32 mouse cellular contexts compared by ENCODE assay signal in the genomic region with DNA sequence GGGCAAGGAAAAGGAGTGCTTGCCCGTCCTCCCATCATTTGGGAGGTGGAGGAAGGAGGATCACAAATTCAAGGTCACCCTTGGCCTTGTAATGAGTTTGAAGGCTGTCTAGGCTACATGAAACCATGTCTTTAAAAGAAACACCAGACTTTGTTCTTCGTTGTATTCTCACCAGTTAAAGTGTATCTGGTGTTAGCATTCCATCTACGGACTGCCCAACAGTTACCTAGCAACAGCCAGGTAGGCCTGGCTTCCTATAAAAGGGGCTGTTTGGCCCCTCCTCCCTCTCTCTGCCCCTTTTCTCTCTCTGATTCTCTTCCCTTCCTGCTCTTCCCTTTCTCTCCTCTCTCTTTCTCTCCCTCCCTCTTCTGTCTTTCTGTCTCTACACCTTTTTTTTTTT. TPM values are rescaled to one million over a fixed set of nuclear protein-coding genes. Genes with fewer than 3 reads are reported as not detected.
DNase-seq lines count a peak whose midpoint lies in the region; ATAC-seq and TF ChIP-seq lines count a peak whose summit lies in the region.
"Had no signal": no experiment of that assay in that cellular context is flagged by ENCODE, and none has a peak within 500 bp of the region (broad histone marks: within the 10 kb centered on the region; RNA-seq: fewer than 3 reads in every experiment).

No protein-coding gene starts in this region.

- TF ChIP-seq POLR2A in testis, adult 2 months (IDR thresholded peaks at IDR 0.05; ENCODE audit: control insufficient read depth, low read depth, low read length): no peak

- H3K4me1 ChIP-seq in lung, embryonic 15.5 days: peaks cover 16% of the 10 kb centered on the region
- H3K4me1 ChIP-seq in testis, adult 2 months (ENCODE audit: control insufficient read depth, insufficient read depth, low read length): 0 out of 2 replicates have a peak, but pooled peaks cover 2% of the 10 kb centered on the region
- H3K4me1 ChIP-seq in stomach, embryonic 14.5 days (ENCODE audit: control insufficient read depth, insufficient read depth, low read length): no peaks in the 10 kb centered on the region; the same call in 1 of the 2 replicates
- H3K4me1 ChIP-seq in stomach, postnatal 0 days (replicated peaks; ENCODE audit: control insufficient read depth, insufficient read depth): no peaks in the 10 kb centered on the region
- H3K4me1 ChIP-seq: heart, embryonic 10.5 days had no signal

- no peak for ATAC-seq in lung, embryonic 15.5 days (ENCODE audit: borderline replicate concordance, extremely low read depth, low FRiP score, low TSS enrichment)
- no peak for ATAC-seq in stomach, embryonic 14.5 days (ENCODE audit: insufficient number of reproducible peaks, insufficient read depth, low FRiP score, low read depth)
- ATAC-seq in stomach, postnatal 0 days (ENCODE audit: low FRiP score, low TSS enrichment): no peak
- ATAC-seq: forebrain, embryonic 14.5 days; forebrain, postnatal 0 days; hindbrain, postnatal 0 days had no signal

- H3K9ac ChIP-seq in lung, embryonic 15.5 days: no peak overlapping the region
- H3K9ac ChIP-seq in stomach, embryonic 14.5 days (replicated peaks; ENCODE audit: low read depth, low read length): no peak overlapping the region
- no peak overlapping the region for H3K9ac ChIP-seq in stomach, postnatal 0 days (ENCODE audit: low read length)
- H3K9ac ChIP-seq: embryonic facial prominence, embryonic 12.5 days; embryonic facial prominence, embryonic 15.5 days; forebrain, postnatal 0 days; heart, embryonic 13.5 days; hindbrain, embryonic 14.5 days had no signal

- TF ChIP-seq CTCF in testis, adult 2 months (IDR thresholded peaks at IDR 0.05; ENCODE audit: control insufficient read depth, insufficient read depth, insufficient replicate concordance, low read depth, low read length): no peak
- no peak for TF ChIP-seq CTCF in stomach, postnatal 0 days (IDR thresholded peaks at IDR 0.05; ENCODE audit: low read depth)

- no peak for TF ChIP-seq EP300 in stomach, postnatal 0 days (optimal IDR thresholded peaks at IDR 0.05)

- H3K36me3 ChIP-seq in lung, embryonic 15.5 days: no peaks in the 10 kb centered on the region
- no peaks in the 10 kb centered on the region for H3K36me3 ChIP-seq in testis, adult 2 months (ENCODE audit: control insufficient read depth, insufficient read depth, low read length)
- H3K36me3 ChIP-seq in stomach, embryonic 14.5 days (ENCODE audit: control insufficient read depth, insufficient read depth, low read length): no peaks in the 10 kb centered on the region
- no peaks in the 10 kb centered on the region for H3K36me3 ChIP-seq in stomach, postnatal 0 days (ENCODE audit: control insufficient read depth, insufficient read depth, low read length)
- H3K36me3 ChIP-seq: embryonic facial prominence, embryonic 12.5 days; embryonic facial prominence, embryonic 15.5 days; heart, embryonic 10.5 days; heart, embryonic 13.5 days had no signal

- no peak overlapping the region for H3K4me3 ChIP-seq in lung, embryonic 15.5 days
- H3K4me3 ChIP-seq in testis, adult 2 months (ENCODE audit: control insufficient read depth, low read depth, low read length): peak overlapping the region; percentile 35
- no peak overlapping the region for H3K4me3 ChIP-seq in stomach, embryonic 14.5 days (ENCODE audit: low read depth, low read length)
- no peak overlapping the region for H3K4me3 ChIP-seq in stomach, postnatal 0 days (ENCODE audit: low read depth, low read length)
- H3K4me3 ChIP-seq: embryonic facial prominence, embryonic 12.5 days; embryonic facial prominence, embryonic 15.5 days; heart, adult 2 months; heart, embryonic 10.5 days; heart, embryonic 13.5 days had no signal

- peak overlapping the region; percentile 47 for H3K27ac ChIP-seq in lung, embryonic 15.5 days
- H3K27ac ChIP-seq in testis, adult 2 months (ENCODE audit: control insufficient read depth, insufficient read depth, low read depth, low read length): peak overlapping the region; percentile 2; the same call in 1 of the 2 replicates
- H3K27ac ChIP-seq in stomach, embryonic 14.5 days (ENCODE audit: low read length): peak overlapping the region; percentile 69; the same call in 1 of the 2 replicates
- H3K27ac ChIP-seq in stomach, postnatal 0 days (replicated peaks): peak overlapping the region; percentile 73
- H3K27ac ChIP-seq: embryonic facial prominence, embryonic 15.5 days; heart, adult 2 months; heart, embryonic 10.5 days; heart, embryonic 13.5 days; hindbrain, embryonic 14.5 days; hindbrain, postnatal 0 days had no signal

- no peaks in the 10 kb centered on the region for H3K27me3 ChIP-seq in lung, embryonic 15.5 days
- no peaks in the 10 kb centered on the region for H3K27me3 ChIP-seq in testis, adult 2 months (ENCODE audit: control insufficient read depth, insufficient read depth, low read length)
- no peaks in the 10 kb centered on the region for H3K27me3 ChIP-seq in stomach, embryonic 14.5 days (ENCODE audit: control insufficient read depth, insufficient read depth, low read length)
- no peaks in the 10 kb centered on the region for H3K27me3 ChIP-seq in stomach, postnatal 0 days (ENCODE audit: control insufficient read depth, insufficient read depth, low read length)
- H3K27me3 ChIP-seq: embryonic facial prominence, embryonic 12.5 days; embryonic facial prominence, embryonic 15.5 days; heart, embryonic 13.5 days had no signal

- no peak for DNase-seq in lung, postnatal 25 days (ENCODE audit: low spot score)
- DNase-seq in testis, postnatal 14 days (ENCODE audit: low spot score): no peak
- DNase-seq in stomach, postnatal 0 days (ENCODE audit: low spot score): peak; percentile 15
- no peak for DNase-seq in layer of hippocampus, postnatal 14 days (ENCODE audit: low spot score in 2 of 2)
- DNase-seq in frontal cortex, postnatal 25 days (ENCODE audit: low spot score in 2 of 2): no peak
- DNase-seq: adrenal gland, postnatal 10 days; adrenal gland, postnatal 36 days; cerebellum, adult 11 months; cerebellum, adult 2 months; cerebellum, adult 9-11 months; forebrain, postnatal 0 days; gastrocnemius, postnatal 25 days; heart, adult 2 months; heart, postnatal 14 days; heart, postnatal 4 days had no signal

- no peak overlapping the region for H3K4me2 ChIP-seq in lung, embryonic 15.5 days
- H3K4me2 ChIP-seq in stomach, embryonic 14.5 days (replicated peaks; ENCODE audit: low read depth, low read length): no peak overlapping the region
- H3K4me2 ChIP-seq in stomach, postnatal 0 days (replicated peaks; ENCODE audit: low read depth): no peak overlapping the region
- H3K4me2 ChIP-seq: embryonic facial prominence, embryonic 12.5 days; embryonic facial prominence, embryonic 15.5 days; heart, embryonic 13.5 days; hindbrain, embryonic 14.5 days had no signal

- no peaks in the 10 kb centered on the region for H3K9me3 ChIP-seq in lung, embryonic 15.5 days
- no peaks in the 10 kb centered on the region for H3K9me3 ChIP-seq in stomach, embryonic 14.5 days (ENCODE audit: control insufficient read depth, low read depth, low read length)
- no peaks in the 10 kb centered on the region for H3K9me3 ChIP-seq in stomach, postnatal 0 days (ENCODE audit: control insufficient read depth, low read length)
- H3K9me3 ChIP-seq: embryonic facial prominence, embryonic 12.5 days; embryonic facial prominence, embryonic 15.5 days; heart, embryonic 10.5 days; heart, embryonic 13.5 days had no signal

- WGBS in lung, embryonic 15.5 days: 44% methylated on average over 3 of the region's 3 CpGs
- WGBS in stomach, embryonic 14.5 days: 56% methylated on average over 3 of the region's 3 CpGs
- 50% methylated on average over 3 of the region's 3 CpGs for WGBS in stomach, postnatal 0 days

RNA-seq across cellular contexts. Expression of a gene that starts 25.7 kb away (rescaled TPM):
- not detected in 2 replicates for polyA plus RNA-seq in lung, embryonic 15.5 days (2015; fragmentation: Nextera tagmentation; extraction: Ambion mirVana)
- polyA plus RNA-seq in testis, adult 2 months (2012; rRNA removed): 0.11 and 0.16 TPM in 2 replicates
- polyA plus RNA-seq in stomach, embryonic 14.5 days (2014; fragmentation: Nextera tagmentation; extraction: Ambion mirVana): not detected in 2 replicates
- polyA plus RNA-seq in stomach, postnatal 0 days (2015; fragmentation: Nextera tagmentation; extraction: Ambion mirVana): not detected in 2 replicates
- not detected for total RNA-seq in layer of hippocampus, postnatal 14 days (2021)
- total RNA-seq: adrenal gland, adult 18-20 months; adrenal gland, postnatal 10 days; adrenal gland, postnatal 36 days; ES-E14; forebrain, postnatal 0 days; gastrocnemius, adult 8-10 months; gastrocnemius, postnatal 25 days; heart, adult 2 months; heart, postnatal 14 days; heart, postnatal 4 days; hindbrain, postnatal 0 days had no signal
- polyA plus RNA-seq: embryonic facial prominence, embryonic 12.5 days; embryonic facial prominence, embryonic 15.5 days; forebrain, embryonic 11.5 days; forebrain, embryonic 14.5 days; gonadal fat pad, adult 2 months; heart, adult 2 months; heart, embryonic 10.5 days; heart, embryonic 13.5 days; heart, embryonic 16.5 days; hindbrain, embryonic 11.5 days; hindbrain, embryonic 14.5 days; hindbrain, postnatal 0 days had no signal

Comparison
In these comparisons a context has a peak if more than half of its experiments do, and no peak if none do; other contexts are left out.
1. H3K27ac ChIP-seq: peak in every context shown above with its lines; median percentile 73 in stomach, postnatal 0 days; 69 in stomach, embryonic 14.5 days; 47 in lung, embryonic 15.5 days; 2 in testis, adult 2 months.